Mouse (Mus musculus): ENCODE data around the gene Limch1. TPM values are rescaled to one million over a fixed set of nuclear protein-coding genes. Genes with fewer than 3 reads are reported as not detected.

Gene Limch1
- polyA plus RNA-seq, 1 experiment from 2014 or later = 115 TPM

GRCm38 (mm10) chr5:66968059-66968833 is 222.6 kb downstream of the Limch1 start:
- H3K4me1 ChIP-seq = peaks cover 47% of the 10 kb centered on the region
- H3K9ac ChIP-seq = peak overlapping the region; percentile 70
- peak overlapping the region; percentile 45 for H3K4me3 ChIP-seq
- H3K9me3 ChIP-seq = no peaks in the 10 kb centered on the region
- no peaks in the 10 kb centered on the region for H3K27me3 ChIP-seq
- ATAC-seq (ENCODE audit: insufficient number of reproducible peaks, insufficient read depth, low FRiP score, low TSS enrichment, low read depth) = peak; percentile 81; the same call in 1 of the 2 replicates
- H3K27ac ChIP-seq = peak overlapping the region; percentile 92
- peak overlapping the region; percentile 65 for H3K4me2 ChIP-seq
- 2% methylated on average over 23 of the region's 23 CpGs for WGBS
- H3K36me3 ChIP-seq = peaks cover 7% of the 10 kb centered on the region; the same call in 1 of the 2 replicates

GRCm38 (mm10) chr5:66968925-66969711 is 223.5 kb downstream of the Limch1 start:
- peak overlapping the region; percentile 65 for H3K4me2 ChIP-seq
- peaks cover 47% of the 10 kb centered on the region for H3K4me1 ChIP-seq
- peak overlapping the region; percentile 45 for H3K4me3 ChIP-seq
- H3K9ac ChIP-seq = peak overlapping the region; percentile 70
- no peaks in the 10 kb centered on the region for H3K27me3 ChIP-seq
- H3K27ac ChIP-seq = peak overlapping the region; percentile 92
- H3K9me3 ChIP-seq = no peaks in the 10 kb centered on the region
- ATAC-seq (ENCODE audit: insufficient number of reproducible peaks, insufficient read depth, low FRiP score, low TSS enrichment, low read depth) = no peak
- peaks cover 11% of the 10 kb centered on the region for H3K36me3 ChIP-seq
- 13% methylated on average over 19 of the region's 19 CpGs for WGBS

- Histone ChIP-seq H3K27me3 (no peaks in the 10 kb centered on the region), H3K4me3 (no peak overlapping the region), H3K4me1 (peaks cover 34% of the 10 kb centered on the region), H3K4me2 (no peak overlapping the region), H3K9ac (no peak overlapping the region), H3K9me3 (no peaks in the 10 kb centered on the region), H3K36me3 (peaks cover 35% of the 10 kb centered on the region), H3K27ac (no peak overlapping the region)
- 81% methylated on average over 8 of the region's 8 CpGs for WGBS
- no peak for ATAC-seq (ENCODE audit: insufficient number of reproducible peaks, insufficient read depth, low FRiP score, low TSS enrichment, low read depth)
These were observed 230.0 kb downstream of the Limch1 start for GRCm38 (mm10) chr5:66975621-66976020.

GRCm38 (mm10) chr5:66979332-66980218 is 233.9 kb downstream of the Limch1 start:
- Histone ChIP-seq H3K27me3 (no peaks in the 10 kb centered on the region), H3K4me3 (0 out of 2 replicates have a peak overlapping the region, but pooled peaks have one; percentile 13), H3K4me1 (peaks cover 31% of the 10 kb centered on the region), H3K4me2 (peak overlapping the region; percentile 45), H3K27ac (peak overlapping the region; percentile 85), H3K9ac (no peak overlapping the region), H3K36me3 (peaks cover 26% of the 10 kb centered on the region), H3K9me3 (no peaks in the 10 kb centered on the region)
- peak; percentile 56 for ATAC-seq (ENCODE audit: insufficient number of reproducible peaks, insufficient read depth, low FRiP score, low TSS enrichment, low read depth)
- WGBS = 19% methylated on average over 18 of the region's 19 CpGs

GRCm38 (mm10) chr5:66980862-66981261 is 235.2 kb downstream of the Limch1 start:
- H3K27me3 ChIP-seq = no peaks in the 10 kb centered on the region
- no peak overlapping the region for H3K4me2 ChIP-seq
- WGBS = 78% methylated on average over 4 of the region's 4 CpGs
- no peak overlapping the region for H3K27ac ChIP-seq
- ATAC-seq (ENCODE audit: insufficient number of reproducible peaks, insufficient read depth, low FRiP score, low TSS enrichment, low read depth) = no peak
- peaks cover 31% of the 10 kb centered on the region for H3K4me1 ChIP-seq
- H3K9ac ChIP-seq = no peak overlapping the region
- no peaks in the 10 kb centered on the region for H3K9me3 ChIP-seq
- no peak overlapping the region for H3K4me3 ChIP-seq
- peaks cover 25% of the 10 kb centered on the region for H3K36me3 ChIP-seq

GRCm38 (mm10) chr5:66983104-66983503 is 237.5 kb downstream of the Limch1 start:
- Histone ChIP-seq H3K4me1 (peaks cover 30% of the 10 kb centered on the region), H3K27me3 (no peaks in the 10 kb centered on the region), H3K36me3 (peaks cover 33% of the 10 kb centered on the region), H3K4me3 (no peak overlapping the region), H3K27ac (no peak overlapping the region), H3K9me3 (no peaks in the 10 kb centered on the region), H3K4me2 (no peak overlapping the region), H3K9ac (no peak overlapping the region)
- ATAC-seq (ENCODE audit: insufficient number of reproducible peaks, insufficient read depth, low FRiP score, low TSS enrichment, low read depth) = no peak
- 51% methylated on average over 5 of the region's 5 CpGs for WGBS

- Histone ChIP-seq H3K27ac (no peak overlapping the region), H3K27me3 (no peaks in the 10 kb centered on the region), H3K4me3 (no peak overlapping the region), H3K9me3 (no peaks in the 10 kb centered on the region), H3K36me3 (peaks cover 37% of the 10 kb centered on the region), H3K9ac (no peak overlapping the region), H3K4me1 (peaks cover 13% of the 10 kb centered on the region), H3K4me2 (no peak overlapping the region)
- 65% methylated on average over 4 of the region's 4 CpGs for WGBS
- ATAC-seq (ENCODE audit: insufficient number of reproducible peaks, insufficient read depth, low FRiP score, low TSS enrichment, low read depth) = no peak
These were observed 243.3 kb downstream of the Limch1 start for GRCm38 (mm10) chr5:66988926-66989325.

GRCm38 (mm10) chr5:66989531-66989930 is 243.9 kb downstream of the Limch1 start:
- no peak overlapping the region for H3K4me2 ChIP-seq
- H3K4me1 ChIP-seq = peaks cover 20% of the 10 kb centered on the region
- no peaks in the 10 kb centered on the region for H3K9me3 ChIP-seq
- H3K36me3 ChIP-seq = peaks cover 35% of the 10 kb centered on the region
- WGBS = 85% methylated on average over 7 of the region's 7 CpGs
- H3K27ac ChIP-seq = no peak overlapping the region
- no peak for ATAC-seq (ENCODE audit: insufficient number of reproducible peaks, insufficient read depth, low FRiP score, low TSS enrichment, low read depth)
- H3K27me3 ChIP-seq = no peaks in the 10 kb centered on the region
- no peak overlapping the region for H3K4me3 ChIP-seq
- H3K9ac ChIP-seq = no peak overlapping the region

- Histone ChIP-seq H3K36me3 (peaks cover 15% of the 10 kb centered on the region), H3K4me2 (peak overlapping the region; percentile 20; the same call in 1 of the 2 replicates), H3K4me3 (no peak overlapping the region), H3K9me3 (no peaks in the 10 kb centered on the region), H3K27ac (peak overlapping the region; percentile 40), H3K27me3 (no peaks in the 10 kb centered on the region), H3K4me1 (peaks cover 44% of the 10 kb centered on the region), H3K9ac (no peak overlapping the region)
- WGBS = 34% methylated on average over 7 of the region's 7 CpGs
- ATAC-seq (ENCODE audit: insufficient number of reproducible peaks, insufficient read depth, low FRiP score, low TSS enrichment, low read depth) = no peak
These were observed 246.8 kb downstream of the Limch1 start for GRCm38 (mm10) chr5:66992401-66992800.

GRCm38 (mm10) chr5:66993076-66993475 is 247.4 kb downstream of the Limch1 start:
- H3K9ac ChIP-seq = no peak overlapping the region
- no peak overlapping the region for H3K4me3 ChIP-seq
- 29% methylated on average over 11 of the region's 11 CpGs for whole genome bisulfite sequencing
- H3K4me2 ChIP-seq = peak overlapping the region; percentile 20
- no peaks in the 10 kb centered on the region for H3K27me3 ChIP-seq
- peaks cover 11% of the 10 kb centered on the region for H3K36me3 ChIP-seq
- ATAC-seq (ENCODE audit: insufficient number of reproducible peaks, insufficient read depth, low FRiP score, low TSS enrichment, low read depth) = no peak
- H3K4me1 ChIP-seq = peaks cover 50% of the 10 kb centered on the region
- no peaks in the 10 kb centered on the region for H3K9me3 ChIP-seq
- H3K27ac ChIP-seq = peak overlapping the region; percentile 58

- peaks cover 13% of the 10 kb centered on the region for H3K36me3 ChIP-seq
- no peaks in the 10 kb centered on the region for H3K27me3 ChIP-seq
- H3K9ac ChIP-seq = no peak overlapping the region
- no peaks in the 10 kb centered on the region for H3K9me3 ChIP-seq
- WGBS = 6% methylated on average over 3 of the region's 3 CpGs
- no peak overlapping the region for H3K4me3 ChIP-seq
- H3K27ac ChIP-seq = no peak overlapping the region; the same call in 1 of the 2 replicates
- H3K4me1 ChIP-seq = peaks cover 50% of the 10 kb centered on the region
- no peak overlapping the region for H3K4me2 ChIP-seq
- ATAC-seq (ENCODE audit: insufficient number of reproducible peaks, insufficient read depth, low FRiP score, low TSS enrichment, low read depth) = no peak
These were observed 250.5 kb downstream of the Limch1 start for GRCm38 (mm10) chr5:66996124-66996523.

Measured in embryonic facial prominence, embryonic 13.5 days (tissue).